Mouse (Mus musculus) myocyte (in vitro differentiated cells): ENCODE results near the gene Slc25a45.

Source experiments
- CEBPB ChIP-seq: IDR thresholded peaks from 2 replicates; pipeline ENCODE4 v1.6.1; 2011; ENCODE audit warnings: mild to moderate bottlenecking, moderate library complexity; ENCODE audit not compliant: poor library complexity, insufficient read depth, severe bottlenecking
- E2F4 ChIP-seq: IDR thresholded peaks from one replicate; pipeline ENCODE4 v1.6.1; 2011; ENCODE audit warnings: mild to moderate bottlenecking, control low read depth, moderate library complexity; ENCODE audit not compliant: insufficient read depth
- MAX ChIP-seq: IDR thresholded peaks from one replicate; pipeline ENCODE4 v1.6.1; 2011; ENCODE audit warnings: low read depth, mild to moderate bottlenecking, control low read depth
- MYOD1 ChIP-seq, 3 experiments: IDR thresholded peaks; one replicate each; pipeline ENCODE4 v1.6.1; 2011; ENCODE audit warnings: control low read depth in 2 of 3, low read depth in 2 of 3, mild to moderate bottlenecking in 2 of 3, moderate library complexity in 1 of 3; ENCODE audit not compliant: insufficient read length in 2 of 3, control insufficient read depth in 1 of 3
- MYOG ChIP-seq, 3 experiments: IDR thresholded peaks; one replicate each; pipeline ENCODE4 v1.6.1; 2011; ENCODE audit warnings: control low read depth in 2 of 3, low read depth in 2 of 3, mild to moderate bottlenecking in 2 of 3; ENCODE audit not compliant: insufficient read length in 2 of 3, control insufficient read depth in 1 of 3, insufficient read depth in 1 of 3
- POLR2A ChIP-seq: IDR thresholded peaks from one replicate; pipeline ENCODE4 v1.6.1; 2011; ENCODE audit warnings: low read depth, mild to moderate bottlenecking, control low read depth, moderate library complexity; ENCODE audit not compliant: insufficient read length
- POLR2AphosphoS2 ChIP-seq: IDR thresholded peaks from one replicate; pipeline ENCODE4 v1.6.1; 2011; ENCODE audit warnings: low read depth, control low read depth; ENCODE audit not compliant: insufficient read length
- TCF12 ChIP-seq: IDR thresholded peaks from one replicate; pipeline ENCODE4 v1.6.1; 2011; ENCODE audit warnings: mild to moderate bottlenecking, control low read depth; ENCODE audit not compliant: poor library complexity, insufficient read depth, severe bottlenecking
- TCF3 ChIP-seq: IDR thresholded peaks from one replicate; pipeline ENCODE4 v1.6.1; 2011; ENCODE audit warnings: low read depth, control low read depth; ENCODE audit not compliant: insufficient read length
- USF1 ChIP-seq: IDR thresholded peaks from one replicate; pipeline ENCODE4 v1.6.1; 2011; ENCODE audit warnings: low read depth, mild to moderate bottlenecking, control low read depth, moderate library complexity

GRCm38 (mm10) chr19:5856604-5857003 lies 21.0 kb upstream of the Slc25a45 start:
- TF ChIP-seq CEBPB (no peak), E2F4 (no peak), POLR2A (no peak), MAX (no peak), USF1 (no peak), POLR2AphosphoS2 (no peak), MYOG (IDR thresholded peaks at IDR 0.05; ENCODE audit: control insufficient read depth in 1 of 3, insufficient read depth in 1 of 3, insufficient read length in 2 of 3, low read depth in 2 of 3) (no peak), MYOD1 (IDR thresholded peaks at IDR 0.05; ENCODE audit: control insufficient read depth in 1 of 3, insufficient read length in 2 of 3, low read depth in 2 of 3) (no peak), TCF12 (no peak), TCF3 (no peak)
